Mouse (Mus musculus) lung, embryonic 16.5 days (tissue): ENCODE measurements around the gene Ccdc96. TPM values are rescaled to one million over a fixed set of nuclear protein-coding genes. Genes with fewer than 3 reads are reported as not detected.

ENCODE experiments used
- ATAC-seq: fragments of 200-750 bp; cut with Nextera tagmentation; 2 replicates; pipeline ENCODE4 v1.8.0; 2017; ENCODE audit warnings: low read depth, mild to moderate bottlenecking, moderate library complexity
- H3K27ac ChIP-seq: fragments of 300-500 bp; sonication (generic); 2 replicates; pipeline ENCODE4 v1.5.1; 2014; ENCODE audit warnings: mild to moderate bottlenecking, control low read depth, low read length
- H3K27me3 ChIP-seq: fragments of 300-500 bp; sonication (generic); 2 replicates; pipeline ENCODE4 v1.6.1; 2014; ENCODE audit warnings: low read depth, low read length, mixed read lengths; ENCODE audit not compliant: control insufficient read depth, insufficient read depth
- H3K36me3 ChIP-seq: fragments of 300-500 bp; sonication (generic); 2 replicates; pipeline ENCODE4 v1.6.1; 2014; ENCODE audit warnings: low read length; ENCODE audit not compliant: control insufficient read depth, insufficient read depth
- H3K4me1 ChIP-seq: fragments of 300-500 bp; sonication (generic); replicated peaks from 2 replicates; pipeline ENCODE4 v1.6.1; 2014; ENCODE audit warnings: low read length, mixed read lengths; ENCODE audit not compliant: control insufficient read depth, insufficient read depth
- H3K4me2 ChIP-seq: fragments of 300-500 bp; sonication (generic); 2 replicates; pipeline ENCODE4 v1.6.1; 2014; ENCODE audit warnings: low read depth, low read length, control low read depth
- H3K4me3 ChIP-seq: fragments of 300-500 bp; sonication (generic); 2 replicates; pipeline ENCODE4 v1.5.1; 2014; ENCODE audit warnings: mild to moderate bottlenecking, low read length, control low read depth
- H3K9ac ChIP-seq: fragments of 300-500 bp; sonication (generic); 2 replicates; pipeline ENCODE4 v1.6.1; 2014; ENCODE audit warnings: low read length, control low read depth
- H3K9me3 ChIP-seq: fragments of 300-500 bp; sonication (generic); 2 replicates; pipeline ENCODE4 v1.6.1; 2016; ENCODE audit warnings: low read length; ENCODE audit not compliant: control insufficient read depth
- WGBS: fragments of 180-500 bp; shearing (Covaris S2); extraction: QIAGEN DNeasy Blood & Tissue Kit; methylation state at CpG from one replicate; pipeline ENCODE4 v1.1.7; 2014; 5-methylcytosine and 5-hydroxymethylcytosine counted together
- polyA plus RNA-seq: library from polyadenylated mRNA; unstranded; fragments of >200 nt; fragmentation: Nextera tagmentation; extraction: Ambion mirVana; gene quantifications from 2 replicates; pipeline ENCODE4 v1.2.1, GENCODE M21; 2015

Ccdc96 gene
- polyA plus RNA-seq, 1 experiment from 2014 or later = 2.1 TPM

GRCm38 (mm10) chr5:36465889-36466288 lies 18.5 kb upstream of the Ccdc96 start:
- Histone ChIP-seq H3K27ac (no peak overlapping the region), H3K27me3 (no peaks in the 10 kb centered on the region), H3K9ac (peak overlapping the region; percentile 85), H3K9me3 (no peaks in the 10 kb centered on the region), H3K4me2 (peak overlapping the region; percentile 90), H3K4me1 (peaks cover 12% of the 10 kb centered on the region), H3K4me3 (peak overlapping the region; percentile 84), H3K36me3 (peaks cover 6% of the 10 kb centered on the region; the same call in 1 of the 2 replicates)
- 18% methylated on average over 8 of the region's 8 CpGs for WGBS
- ATAC-seq = no peak

DNA sequence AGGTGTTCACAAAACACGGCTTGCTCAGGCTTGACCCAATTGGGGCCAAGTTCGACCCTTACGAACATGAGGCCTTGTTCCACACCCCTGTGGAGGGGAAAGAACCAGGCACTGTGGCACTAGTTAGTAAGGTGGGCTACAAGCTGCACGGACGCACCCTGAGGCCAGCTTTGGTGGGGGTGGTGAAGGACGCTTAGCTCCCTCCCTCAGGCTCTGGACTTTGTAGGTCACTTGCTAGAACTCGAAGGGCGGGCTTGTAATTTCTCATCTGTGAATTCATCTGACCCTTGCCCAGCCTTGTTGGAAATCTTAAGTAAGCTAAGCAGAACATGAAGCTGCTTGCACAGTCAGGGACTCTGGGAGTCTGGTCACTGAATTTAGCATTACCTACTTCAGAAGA lies 13.2 kb upstream of the Ccdc96 start:
- H3K9ac ChIP-seq = no peak overlapping the region
- H3K4me1 ChIP-seq = peaks cover 3% of the 10 kb centered on the region
- H3K27ac ChIP-seq = no peak overlapping the region
- peaks cover 25% of the 10 kb centered on the region for H3K36me3 ChIP-seq
- H3K4me2 ChIP-seq = no peak overlapping the region
- ATAC-seq = no peak
- H3K27me3 ChIP-seq = no peaks in the 10 kb centered on the region
- H3K4me3 ChIP-seq = no peak overlapping the region
- H3K9me3 ChIP-seq = no peaks in the 10 kb centered on the region
- 91% methylated on average over 8 of the region's 8 CpGs for WGBS

DNA sequence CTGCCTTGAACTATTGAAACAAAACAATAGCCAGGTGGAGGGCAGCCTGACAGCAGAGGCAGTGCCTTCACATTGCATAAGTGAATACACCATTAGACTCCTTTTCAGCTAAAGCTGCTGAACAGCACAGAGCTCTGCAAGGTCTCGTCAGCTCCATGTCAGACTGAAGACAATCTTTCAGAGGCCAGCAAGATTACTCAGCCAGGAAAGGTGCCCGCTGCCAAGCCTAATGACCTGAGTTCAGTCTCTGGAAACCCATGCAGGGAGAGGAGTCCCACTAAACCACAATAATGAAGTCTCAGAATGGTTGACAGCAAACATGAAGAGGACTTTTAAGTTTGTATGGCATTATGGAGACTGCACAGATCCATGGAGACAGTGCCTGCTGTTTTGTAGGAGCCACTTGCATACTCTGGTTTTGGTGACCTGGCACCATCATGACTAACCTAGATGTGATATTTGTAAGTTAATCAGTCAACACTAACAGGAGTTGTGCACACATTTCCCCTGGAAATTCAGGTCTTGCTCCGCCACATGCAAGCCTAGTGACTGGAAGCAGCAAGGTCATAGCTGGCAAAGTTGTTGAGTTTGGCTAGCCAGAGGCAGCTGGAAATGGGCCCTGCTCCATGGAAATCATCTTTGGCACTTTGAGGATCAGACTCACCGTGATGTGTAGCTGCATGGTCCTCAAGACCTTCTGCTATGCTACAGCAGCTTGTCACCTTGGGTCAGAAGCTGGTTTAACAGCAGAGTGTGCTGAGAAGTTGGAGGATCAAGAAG lies 11.3 kb upstream of the Ccdc96 start:
- ATAC-seq = no peak
- no peak overlapping the region for H3K27ac ChIP-seq
- H3K9ac ChIP-seq = no peak overlapping the region
- no peaks in the 10 kb centered on the region for H3K27me3 ChIP-seq
- no peak overlapping the region for H3K4me3 ChIP-seq
- no peaks in the 10 kb centered on the region for H3K9me3 ChIP-seq
- no peaks in the 10 kb centered on the region for H3K4me1 ChIP-seq
- no peak overlapping the region for H3K4me2 ChIP-seq
- peaks cover 25% of the 10 kb centered on the region for H3K36me3 ChIP-seq
- WGBS = 86% methylated on average over 4 of the region's 4 CpGs

- ATAC-seq = no peak
- no peak overlapping the region for H3K4me3 ChIP-seq
- H3K9me3 ChIP-seq = no peaks in the 10 kb centered on the region
- no peak overlapping the region for H3K4me2 ChIP-seq
- peaks cover 5% of the 10 kb centered on the region for H3K4me1 ChIP-seq
- peaks cover 24% of the 10 kb centered on the region for H3K36me3 ChIP-seq
- H3K27ac ChIP-seq = no peak overlapping the region
- 85% methylated on average over 5 of the region's 5 CpGs for WGBS
- H3K27me3 ChIP-seq = no peaks in the 10 kb centered on the region
- no peak overlapping the region for H3K9ac ChIP-seq
Observed at GRCm38 (mm10) chr5:36474283-36474682, 10.1 kb upstream of the Ccdc96 start.

- Histone ChIP-seq H3K4me1 (peaks cover 14% of the 10 kb centered on the region), H3K27me3 (no peaks in the 10 kb centered on the region), H3K9me3 (no peaks in the 10 kb centered on the region), H3K27ac (no peak overlapping the region), H3K9ac (no peak overlapping the region), H3K36me3 (peaks cover 14% of the 10 kb centered on the region), H3K4me3 (no peak overlapping the region), H3K4me2 (no peak overlapping the region)
- no peak for ATAC-seq
- WGBS = 91% methylated on average over 3 of the region's 3 CpGs
Observed at GRCm38 (mm10) chr5:36477486-36477885, 6.9 kb upstream of the Ccdc96 start.

DNA sequence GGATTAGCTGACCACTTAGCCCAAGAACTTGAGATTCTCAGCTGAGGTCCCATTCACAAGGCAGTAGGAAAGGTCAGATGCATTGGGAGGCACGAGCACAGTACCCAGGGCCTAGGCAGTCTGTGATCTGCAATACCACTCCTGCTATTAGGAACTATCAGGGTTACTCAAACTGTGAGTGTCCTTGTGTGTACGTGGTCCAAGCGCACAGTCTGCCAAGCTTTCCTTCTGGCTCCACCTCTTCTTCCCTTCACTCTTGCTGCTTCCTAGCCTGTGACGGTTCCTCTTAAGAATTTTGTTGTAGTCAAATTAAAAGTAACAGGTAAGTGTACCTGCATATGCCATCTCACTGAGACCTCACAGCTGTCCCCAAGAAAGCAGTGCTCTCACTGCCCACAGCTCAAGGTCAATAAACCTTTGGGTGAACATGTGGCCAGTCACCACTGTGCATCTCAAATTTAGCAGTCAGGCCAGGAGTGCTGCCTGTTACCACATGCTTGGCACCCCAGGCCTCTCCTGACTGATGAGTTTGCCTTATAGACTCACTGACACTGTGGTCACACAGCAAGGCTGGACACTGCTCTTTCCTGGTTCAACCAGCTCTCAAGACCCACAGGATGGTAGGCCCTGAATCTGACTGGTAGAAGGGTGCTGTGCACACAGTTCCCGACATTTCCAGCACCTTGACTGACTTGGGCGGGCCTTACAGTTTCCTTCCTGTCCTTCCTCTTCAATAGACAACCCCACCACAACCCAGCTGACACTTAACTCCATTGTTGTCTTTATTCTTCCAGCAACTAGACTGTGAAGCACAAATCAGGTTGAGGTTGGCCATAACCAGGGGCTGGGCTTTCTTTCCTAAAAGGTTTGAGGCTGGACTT lies 5.6 kb upstream of the Ccdc96 start:
- 0 out of 2 replicates have a peak, but pooled peaks cover 5% of the 10 kb centered on the region for H3K36me3 ChIP-seq
- H3K4me1 ChIP-seq = peaks cover 22% of the 10 kb centered on the region
- ATAC-seq = no peak
- H3K4me2 ChIP-seq = no peak overlapping the region
- no peaks in the 10 kb centered on the region for H3K9me3 ChIP-seq
- H3K9ac ChIP-seq = no peak overlapping the region
- 79% methylated on average over 6 of the region's 6 CpGs for WGBS
- H3K27ac ChIP-seq = no peak overlapping the region
- no peaks in the 10 kb centered on the region for H3K27me3 ChIP-seq
- no peak overlapping the region for H3K4me3 ChIP-seq

- no peak for ATAC-seq
- H3K4me3 ChIP-seq = no peak overlapping the region
- no peak overlapping the region for H3K27ac ChIP-seq
- WGBS = 58% methylated on average over 2 of the region's 2 CpGs
- H3K27me3 ChIP-seq = 0 out of 2 replicates have a peak, but pooled peaks cover under 1% of the 10 kb centered on the region
- no peaks in the 10 kb centered on the region for H3K9me3 ChIP-seq
- 0 out of 2 replicates have a peak, but pooled peaks cover 3% of the 10 kb centered on the region for H3K36me3 ChIP-seq
- H3K4me2 ChIP-seq = no peak overlapping the region
- peaks cover 24% of the 10 kb centered on the region for H3K4me1 ChIP-seq
- no peak overlapping the region for H3K9ac ChIP-seq
Observed at GRCm38 (mm10) chr5:36479735-36480134, 4.7 kb upstream of the Ccdc96 start.

DNA sequence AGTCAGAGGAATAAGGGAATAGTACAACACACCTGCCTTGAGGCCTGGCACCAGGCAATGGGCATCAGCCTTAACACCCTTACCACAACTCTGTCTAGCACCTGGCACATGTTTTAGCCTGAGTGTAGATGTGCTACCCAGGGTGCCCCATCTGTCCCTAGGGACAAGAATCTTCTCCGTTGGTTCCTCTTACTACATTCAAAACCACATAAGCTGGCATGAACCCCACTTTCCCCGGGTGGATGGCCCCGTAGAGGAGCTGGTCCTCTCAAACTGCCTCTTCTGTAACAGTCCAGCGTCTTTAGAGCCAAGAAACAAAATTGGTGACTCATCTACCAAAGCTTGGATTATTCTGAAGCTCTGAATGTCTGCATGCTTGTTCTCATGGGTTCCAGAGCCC lies 4.0 kb upstream of the Ccdc96 start:
- no peak overlapping the region for H3K4me2 ChIP-seq
- H3K9ac ChIP-seq = no peak overlapping the region
- peaks cover 29% of the 10 kb centered on the region for H3K4me1 ChIP-seq
- H3K9me3 ChIP-seq = no peaks in the 10 kb centered on the region
- H3K27me3 ChIP-seq = peaks cover 6% of the 10 kb centered on the region
- WGBS = 88% methylated on average over 4 of the region's 4 CpGs
- H3K27ac ChIP-seq = no peak overlapping the region
- no peak for ATAC-seq
- no peak overlapping the region for H3K4me3 ChIP-seq
- 0 out of 2 replicates have a peak, but pooled peaks cover 1% of the 10 kb centered on the region for H3K36me3 ChIP-seq

DNA sequence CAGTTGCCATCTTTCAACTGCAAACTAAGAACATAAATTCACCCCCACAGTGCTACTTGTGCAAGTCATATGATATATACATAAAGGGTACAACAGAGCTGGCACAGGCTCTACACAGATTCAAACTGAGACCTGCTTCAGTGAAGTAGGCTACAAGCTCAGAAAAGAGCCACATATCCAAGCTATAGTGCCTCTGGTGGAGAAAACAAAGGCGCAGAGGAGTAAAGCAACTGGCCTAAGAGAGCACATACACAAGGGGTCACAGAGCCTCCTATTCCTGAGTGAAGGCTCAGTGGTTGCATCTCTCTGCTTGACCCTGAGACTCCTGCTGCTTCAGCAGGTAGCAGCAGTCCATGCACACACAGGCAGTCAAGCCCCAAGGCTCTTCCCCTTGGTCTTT lies 3.3 kb upstream of the Ccdc96 start:
- 57% methylated on average over 1 of the region's 1 CpGs for WGBS
- no peak overlapping the region for H3K4me3 ChIP-seq

More for the DNA sequence above, 3.3 kb upstream of the Ccdc96 start:
- H3K36me3 ChIP-seq = no peaks in the 10 kb centered on the region
- no peaks in the 10 kb centered on the region for H3K9me3 ChIP-seq
- H3K9ac ChIP-seq = no peak overlapping the region
- peaks cover 29% of the 10 kb centered on the region for H3K4me1 ChIP-seq
- ATAC-seq = no peak
- peaks cover 13% of the 10 kb centered on the region for H3K27me3 ChIP-seq
- H3K27ac ChIP-seq = no peak overlapping the region
- no peak overlapping the region for H3K4me2 ChIP-seq
